ENCODE assay signal across 26 mouse cellular contexts in genomic region chr1:105330581-105331320, GRCm38 (mm10). TPM values are rescaled to one million over a fixed set of nuclear protein-coding genes. Genes with fewer than 3 reads are reported as not detected.
DNase-seq lines count a peak whose midpoint lies in the region; ATAC-seq and TF ChIP-seq lines count a peak whose summit lies in the region.
"Had no signal": no experiment of that assay in that cellular context is flagged by ENCODE, and none has a peak within 500 bp of the region (broad histone marks: within the 10 kb centered on the region; RNA-seq: fewer than 3 reads in every experiment).

No protein-coding gene starts in this region.

- no peak overlapping the region for H3K4me3 ChIP-seq in kidney, adult 2 months (ENCODE audit: insufficient read depth, low read depth, low read length)
- H3K4me3 ChIP-seq in midbrain, embryonic 12.5 days = no peak overlapping the region
- H3K4me3 ChIP-seq: embryonic facial prominence, embryonic 13.5 days; forebrain, embryonic 10.5 days; forebrain, embryonic 15.5 days; hindbrain, embryonic 13.5 days; kidney, embryonic 15.5 days; limb, embryonic 13.5 days; lung, embryonic 15.5 days had no signal

- TF ChIP-seq CTCF in kidney, adult 2 months (conservative IDR thresholded peaks at IDR 0.05; ENCODE audit: insufficient read depth, insufficient read length, low read depth, low read length) = no peak

- H3K4me1 ChIP-seq in kidney, adult 2 months (ENCODE audit: control insufficient read depth, insufficient read depth, low read length) = peaks cover 18% of the 10 kb centered on the region
- H3K4me1 ChIP-seq in midbrain, embryonic 12.5 days = peaks cover 14% of the 10 kb centered on the region; the same call in 1 of the 2 replicates
- H3K4me1 ChIP-seq: embryonic facial prominence, embryonic 13.5 days; forebrain, embryonic 15.5 days; kidney, embryonic 15.5 days; limb, embryonic 13.5 days; lung, embryonic 15.5 days had no signal

- H3K27me3 ChIP-seq in kidney, adult 2 months (replicated peaks; ENCODE audit: control insufficient read depth, insufficient read depth, low read length) = no peaks in the 10 kb centered on the region
- H3K27me3 ChIP-seq in midbrain, embryonic 12.5 days = peaks cover 9% of the 10 kb centered on the region
- H3K27me3 ChIP-seq: embryonic facial prominence, embryonic 13.5 days; forebrain, embryonic 15.5 days; hindbrain, embryonic 13.5 days; kidney, embryonic 15.5 days; limb, embryonic 13.5 days; lung, embryonic 15.5 days had no signal

- DNase-seq in cerebellum, postnatal 36 days = no peak
- DNase-seq in kidney, adult 2 months = peak; percentile 65
- no peak for DNase-seq in kidney, postnatal 36 days
- DNase-seq in right cerebral cortex, postnatal 10 days (ENCODE audit: low spot score in 2 of 2) = no peak
- no peak for DNase-seq in right cerebral cortex, postnatal 14 days
- DNase-seq: adrenal gland, postnatal 14 days; gastrocnemius, postnatal 25 days; heart, adult 11 months; heart, postnatal 36 days; kidney, postnatal 4 days; spleen, adult 18-20 months; thymus, postnatal 14 days had no signal

- ATAC-seq in cerebellum, adult (ENCODE audit: insufficient number of reproducible peaks, low FRiP score, low TSS enrichment) = peak; percentile 69
- peak; percentile 16 for ATAC-seq in midbrain, embryonic 12.5 days (ENCODE audit: low FRiP score, low read depth)
- ATAC-seq: forebrain, embryonic 15.5 days; intestine, embryonic 16.5 days had no signal

- no peak overlapping the region for H3K4me2 ChIP-seq in midbrain, embryonic 12.5 days (replicated peaks)
- H3K4me2 ChIP-seq: embryonic facial prominence, embryonic 13.5 days; forebrain, embryonic 15.5 days; heart, embryonic 11.5 days; hindbrain, embryonic 13.5 days; kidney, embryonic 15.5 days; limb, embryonic 13.5 days; liver, embryonic 11.5 days; lung, embryonic 15.5 days had no signal

- H3K36me3 ChIP-seq in kidney, adult 2 months (ENCODE audit: control insufficient read depth, insufficient read depth, low read length) = no peaks in the 10 kb centered on the region
- 0 out of 2 replicates have a peak, but pooled peaks cover 3% of the 10 kb centered on the region for H3K36me3 ChIP-seq in midbrain, embryonic 12.5 days
- H3K36me3 ChIP-seq: embryonic facial prominence, embryonic 13.5 days; forebrain, embryonic 10.5 days; forebrain, embryonic 15.5 days; G1E; hindbrain, embryonic 13.5 days; kidney, embryonic 15.5 days; limb, embryonic 13.5 days; lung, embryonic 15.5 days had no signal

- H3K9me3 ChIP-seq in midbrain, embryonic 12.5 days = no peaks in the 10 kb centered on the region
- H3K9me3 ChIP-seq: embryonic facial prominence, embryonic 13.5 days; forebrain, embryonic 10.5 days; forebrain, embryonic 15.5 days; hindbrain, embryonic 13.5 days; kidney, embryonic 15.5 days; limb, embryonic 13.5 days; lung, embryonic 15.5 days had no signal

- no peak for TF ChIP-seq POLR2A in kidney, adult 2 months (IDR thresholded peaks at IDR 0.05; ENCODE audit: low read depth, low read length)

- no peak overlapping the region for H3K9ac ChIP-seq in midbrain, embryonic 12.5 days (replicated peaks)
- H3K9ac ChIP-seq: embryonic facial prominence, embryonic 13.5 days; forebrain, embryonic 15.5 days; hindbrain, embryonic 13.5 days; kidney, embryonic 15.5 days; limb, embryonic 13.5 days; lung, embryonic 15.5 days had no signal

- WGBS in kidney, adult 2 months = 64% methylated on average over 5 of the region's 5 CpGs
- 59% methylated on average over 5 of the region's 5 CpGs for WGBS in midbrain, embryonic 12.5 days

- no peak overlapping the region for H3K27ac ChIP-seq in kidney, adult 2 months (ENCODE audit: insufficient read depth, low read depth, low read length)
- no peak overlapping the region for H3K27ac ChIP-seq in midbrain, embryonic 12.5 days (replicated peaks)
- H3K27ac ChIP-seq: embryonic facial prominence, embryonic 13.5 days; forebrain, embryonic 10.5 days; forebrain, embryonic 15.5 days; hindbrain, embryonic 13.5 days; kidney, embryonic 15.5 days; limb, embryonic 13.5 days; lung, embryonic 15.5 days had no signal

RNA-seq across cellular contexts. Expression of gene Rnf152, which starts 25.8 kb away (rescaled TPM):
- polyA plus RNA-seq in kidney, adult 2 months (2012; rRNA removed) = 5.2 and 6.2 TPM in 2 replicates
- polyA plus RNA-seq in midbrain, embryonic 12.5 days (2016; fragmentation: Nextera tagmentation; extraction: Ambion mirVana) = 4.6 and 4.7 TPM in 2 replicates
- polyA plus RNA-seq: C2C12, G1E had no signal
